Mouse (Mus musculus) liver, embryonic 14.5 days (tissue): Measurements from ENCODE around the gene Tap1.

Experiments used
- CTCF ChIP-seq: IDR thresholded peaks from 2 replicates; pipeline ENCODE4 v1.5.1; 2016; ENCODE audit warnings: antibody characterized with exemption, low read depth, control low read depth
- EP300 ChIP-seq: IDR thresholded peaks from 2 replicates; pipeline ENCODE4 v1.6.1; 2016; ENCODE audit warnings: antibody characterized with exemption, low read depth

GRCm38 (mm10) chr17:34206731-34207130 lies 19.4 kb downstream of the Tap1 start:
- TF ChIP-seq CTCF (no peak), EP300 (no peak)
